Mouse (Mus musculus) limb, embryonic 15.5 days (tissue): ENCODE measurements at regions not wholly inside any gene's neighbourhood (a gene's known extent, or its start where the extent isn't known, plus 50 kb on each side); places are given as distances from the start of the nearest gene placed in this dataset.

Experiments used
- ATAC-seq: fragments of 200-750 bp; cut with Nextera tagmentation; 2 replicates; pipeline ENCODE4 v1.8.0; 2017; ENCODE audit warnings: low read depth, moderate TSS enrichment; ENCODE audit not compliant: insufficient number of reproducible peaks, low FRiP score, low TSS enrichment
- H3K27ac ChIP-seq: fragments of 300-500 bp; sonication (generic); 2 replicates; pipeline ENCODE4 v1.5.1; 2015; ENCODE audit warnings: moderate library complexity, mild to moderate bottlenecking, inconsistent platforms
- H3K27me3 ChIP-seq: fragments of 300-500 bp; sonication (generic); 2 replicates; pipeline ENCODE4 v1.6.1; 2015; ENCODE audit warnings: inconsistent platforms
- H3K36me3 ChIP-seq: fragments of 300-500 bp; sonication (generic); 2 replicates; pipeline ENCODE4 v1.6.1; 2015; ENCODE audit warnings: inconsistent platforms
- H3K4me1 ChIP-seq: fragments of 300-500 bp; sonication (generic); 2 replicates; pipeline ENCODE4 v1.6.1; 2015; ENCODE audit warnings: inconsistent platforms
- H3K4me2 ChIP-seq: fragments of 300-500 bp; sonication (generic); 2 replicates; pipeline ENCODE4 v1.6.1; 2015; ENCODE audit warnings: mild to moderate bottlenecking, inconsistent platforms
- H3K4me3 ChIP-seq: fragments of 300-500 bp; sonication (generic); 2 replicates; pipeline ENCODE4 v1.5.1; 2015; ENCODE audit warnings: mild to moderate bottlenecking, inconsistent platforms
- H3K9ac ChIP-seq: fragments of 300-500 bp; sonication (generic); 2 replicates; pipeline ENCODE4 v1.6.1; 2015; ENCODE audit warnings: inconsistent platforms
- H3K9me3 ChIP-seq: fragments of 300-500 bp; sonication (generic); 2 replicates; pipeline ENCODE4 v1.6.1; 2016; ENCODE audit warnings: inconsistent platforms
- WGBS: fragments of 180-500 bp; shearing (Covaris S2); methylation state at CpG from one replicate; pipeline ENCODE4 v1.1.7; 2015; 5-methylcytosine and 5-hydroxymethylcytosine counted together

DNA sequence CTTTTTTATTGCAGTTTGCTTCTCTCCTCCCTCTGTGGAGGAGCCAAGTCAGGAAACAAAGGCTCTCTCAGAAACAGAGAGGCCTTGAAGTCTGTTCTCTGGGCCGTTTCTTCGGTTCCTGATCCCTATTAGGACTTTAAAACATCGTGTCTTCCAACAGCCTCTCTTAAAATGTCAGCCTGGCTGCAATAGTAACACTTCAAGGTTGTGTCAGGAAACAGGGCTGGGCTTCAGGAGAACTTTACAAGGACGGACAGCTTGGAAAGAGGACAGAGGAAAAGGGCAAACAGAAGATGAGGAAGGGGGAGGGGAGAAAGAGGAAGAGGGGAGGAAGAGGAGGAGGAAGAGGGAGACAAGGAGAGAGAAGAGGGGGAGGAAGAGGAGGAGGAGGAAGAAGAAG is 191.7 kb upstream of the Rreb1 start:
- no peak overlapping the region for H3K9ac ChIP-seq
- WGBS, result 42% methylated on average over 4 of the region's 4 CpGs
- H3K36me3 ChIP-seq, result no peaks in the 10 kb centered on the region
- H3K27ac ChIP-seq, result no peak overlapping the region
- no peaks in the 10 kb centered on the region for H3K9me3 ChIP-seq
- no peak for ATAC-seq
- H3K4me3 ChIP-seq, result no peak overlapping the region
- no peaks in the 10 kb centered on the region for H3K4me1 ChIP-seq
- no peaks in the 10 kb centered on the region for H3K27me3 ChIP-seq
- no peak overlapping the region for H3K4me2 ChIP-seq

DNA sequence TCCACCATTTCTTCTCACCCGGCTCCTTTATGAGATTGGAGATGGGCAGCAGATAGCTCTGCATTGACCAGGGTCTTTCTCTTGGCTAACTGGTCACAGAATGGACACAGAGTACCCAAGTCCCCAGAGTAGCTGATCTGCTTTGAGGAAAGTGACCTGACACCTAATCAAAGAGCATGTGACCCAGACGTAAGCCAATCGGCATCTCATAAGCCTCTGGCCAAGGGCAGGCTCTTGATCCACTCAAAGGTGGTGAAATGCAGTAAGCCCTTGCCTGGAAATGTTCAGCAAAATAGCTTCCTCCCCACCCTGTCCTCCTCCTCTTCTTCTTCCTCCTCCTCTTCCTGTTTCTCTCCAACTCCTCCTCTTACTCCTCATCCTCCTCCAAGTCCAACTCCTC is 190.3 kb upstream of the Rreb1 start:
- Histone ChIP-seq H3K27ac (no peak overlapping the region), H3K9ac (no peak overlapping the region), H3K4me1 (no peaks in the 10 kb centered on the region), H3K27me3 (no peaks in the 10 kb centered on the region), H3K9me3 (no peaks in the 10 kb centered on the region), H3K4me3 (no peak overlapping the region), H3K36me3 (no peaks in the 10 kb centered on the region), H3K4me2 (no peak overlapping the region)
- WGBS, result 91% methylated on average over 3 of the region's 3 CpGs
- ATAC-seq, result no peak

DNA sequence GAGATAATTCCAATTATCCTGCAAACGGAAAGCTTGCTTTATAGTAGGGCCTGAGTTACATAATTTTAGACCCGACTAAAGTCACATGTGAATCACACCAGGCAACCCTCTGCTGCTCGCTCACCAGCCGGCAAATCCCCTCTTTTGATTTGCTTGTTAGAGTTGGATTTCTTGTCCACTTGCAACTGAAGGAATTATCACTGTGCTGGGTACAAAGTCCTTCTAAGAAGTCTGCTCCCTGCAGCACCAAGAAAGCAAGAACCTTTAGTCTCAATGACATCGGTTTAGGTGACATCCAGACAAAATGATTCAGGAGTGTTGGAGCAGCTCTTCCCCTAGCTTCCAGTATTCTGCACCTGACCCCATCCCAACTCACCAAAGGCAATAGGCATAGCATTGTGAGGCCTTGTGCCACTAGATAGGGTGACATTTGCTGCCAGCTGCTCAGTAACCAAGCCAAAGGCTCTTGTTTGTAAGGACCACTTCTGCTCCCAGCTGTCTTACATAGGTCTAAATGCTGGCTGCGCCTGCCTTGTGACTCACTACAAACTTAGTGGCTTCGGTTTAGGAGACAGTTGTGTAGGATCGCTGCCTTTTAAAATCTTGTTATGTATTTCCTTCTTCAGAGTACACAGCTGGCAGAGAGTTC is 189.5 kb upstream of the Rreb1 start:
- 86% methylated on average over 8 of the region's 8 CpGs for WGBS
- no peaks in the 10 kb centered on the region for H3K36me3 ChIP-seq
- peak overlapping the region; percentile 7; the same call in 1 of the 2 replicates for H3K27ac ChIP-seq
- no peaks in the 10 kb centered on the region for H3K9me3 ChIP-seq
- H3K4me3 ChIP-seq, result no peak overlapping the region
- peak; percentile 74 for ATAC-seq
- no peak overlapping the region for H3K4me2 ChIP-seq
- H3K27me3 ChIP-seq, result no peaks in the 10 kb centered on the region
- H3K9ac ChIP-seq, result no peak overlapping the region
- H3K4me1 ChIP-seq, result no peaks in the 10 kb centered on the region

- Histone ChIP-seq H3K4me2 (no peak overlapping the region), H3K27ac (no peak overlapping the region), H3K9ac (no peak overlapping the region), H3K36me3 (no peaks in the 10 kb centered on the region), H3K27me3 (no peaks in the 10 kb centered on the region), H3K4me3 (no peak overlapping the region), H3K9me3 (no peaks in the 10 kb centered on the region), H3K4me1 (no peaks in the 10 kb centered on the region)
- WGBS, result 72% methylated on average over 5 of the region's 5 CpGs
- no peak for ATAC-seq
Measured at GRCm38 (mm10) chr13:37592149-37592548, 186.1 kb upstream of the Rreb1 start.

- no peak overlapping the region for H3K4me3 ChIP-seq
- H3K36me3 ChIP-seq, result no peaks in the 10 kb centered on the region
- no peaks in the 10 kb centered on the region for H3K27me3 ChIP-seq
- H3K4me2 ChIP-seq, result no peak overlapping the region
- no peak for ATAC-seq
- no peak overlapping the region for H3K9ac ChIP-seq
- WGBS, result 37% methylated on average over 8 of the region's 8 CpGs
- no peaks in the 10 kb centered on the region for H3K9me3 ChIP-seq
- H3K27ac ChIP-seq, result no peak overlapping the region; the same call in 1 of the 2 replicates
- H3K4me1 ChIP-seq, result peaks cover 2% of the 10 kb centered on the region; the same call in 1 of the 2 replicates
Measured at GRCm38 (mm10) chr13:37595196-37595595, 183.0 kb upstream of the Rreb1 start.

- no peak for ATAC-seq
- WGBS, result 53% methylated on average over 8 of the region's 8 CpGs
Measured at GRCm38 (mm10) chr13:37597575-37597974, 180.6 kb upstream of the Rreb1 start.

DNA sequence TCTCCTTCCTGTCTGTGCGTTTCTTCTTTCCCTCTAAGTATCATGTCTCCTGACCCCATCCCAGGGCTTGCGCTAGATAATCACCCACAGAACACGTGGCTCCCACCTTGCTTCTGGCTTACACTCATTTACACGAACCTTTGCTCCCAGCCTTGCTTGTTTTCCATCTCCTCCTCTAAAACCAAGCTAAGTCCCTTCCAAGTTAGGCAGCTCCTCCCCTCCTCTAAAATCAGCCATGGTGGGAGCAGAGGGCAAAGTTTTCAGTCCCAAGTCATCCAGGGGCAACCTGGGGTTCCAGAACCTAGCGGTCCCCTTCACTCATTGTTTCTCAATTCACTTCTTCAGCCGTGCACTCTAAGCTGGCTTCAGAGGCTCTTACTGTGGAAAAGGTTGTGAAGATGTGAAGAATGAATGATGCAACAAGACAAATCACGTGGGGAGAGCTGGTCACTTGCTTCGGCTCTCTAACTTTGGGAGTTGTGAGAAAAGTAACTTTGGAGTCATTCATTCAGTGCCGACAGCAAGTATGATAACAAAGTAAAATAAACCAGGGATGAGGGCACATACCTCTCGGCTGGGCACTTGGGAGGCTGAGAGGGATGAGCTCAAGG is 179.9 kb upstream of the Rreb1 start:
- 81% methylated on average over 10 of the region's 10 CpGs for WGBS
- no peak for ATAC-seq
- no peak overlapping the region for H3K27ac ChIP-seq
- H3K4me3 ChIP-seq, result no peak overlapping the region
- no peak overlapping the region for H3K9ac ChIP-seq
- H3K27me3 ChIP-seq, result no peaks in the 10 kb centered on the region
- no peak overlapping the region for H3K4me2 ChIP-seq
- H3K9me3 ChIP-seq, result no peaks in the 10 kb centered on the region
- H3K4me1 ChIP-seq, result peaks cover 2% of the 10 kb centered on the region; the same call in 1 of the 2 replicates
- no peaks in the 10 kb centered on the region for H3K36me3 ChIP-seq

More at GRCm38 (mm10) chr13:37597575-37597974, 180.6 kb upstream of the Rreb1 start:
- H3K36me3 ChIP-seq, result no peaks in the 10 kb centered on the region
- H3K4me3 ChIP-seq, result no peak overlapping the region
- H3K27ac ChIP-seq, result no peak overlapping the region
- H3K4me1 ChIP-seq, result peaks cover 2% of the 10 kb centered on the region; the same call in 1 of the 2 replicates
- H3K9ac ChIP-seq, result no peak overlapping the region
- H3K9me3 ChIP-seq, result no peaks in the 10 kb centered on the region
- no peak overlapping the region for H3K4me2 ChIP-seq
- no peaks in the 10 kb centered on the region for H3K27me3 ChIP-seq

- Histone ChIP-seq H3K4me1 (peaks cover 2% of the 10 kb centered on the region; the same call in 1 of the 2 replicates), H3K27ac (no peak overlapping the region), H3K9ac (no peak overlapping the region), H3K27me3 (no peaks in the 10 kb centered on the region), H3K36me3 (no peaks in the 10 kb centered on the region), H3K4me2 (no peak overlapping the region), H3K9me3 (no peaks in the 10 kb centered on the region), H3K4me3 (no peak overlapping the region)
- WGBS, result 87% methylated on average over 1 of the region's 1 CpGs
- no peak for ATAC-seq
Measured at GRCm38 (mm10) chr13:37599679-37600078, 178.5 kb upstream of the Rreb1 start.

GRCm38 (mm10) chr13:37600172-37600571 is 178.0 kb upstream of the Rreb1 start:
- no peak overlapping the region for H3K27ac ChIP-seq
- H3K9me3 ChIP-seq, result no peaks in the 10 kb centered on the region
- no peak overlapping the region for H3K9ac ChIP-seq
- H3K36me3 ChIP-seq, result no peaks in the 10 kb centered on the region
- H3K4me3 ChIP-seq, result no peak overlapping the region
- ATAC-seq, result no peak
- H3K4me2 ChIP-seq, result no peak overlapping the region
- no peaks in the 10 kb centered on the region for H3K27me3 ChIP-seq
- 92% methylated on average over 9 of the region's 9 CpGs for WGBS
- H3K4me1 ChIP-seq, result peaks cover 2% of the 10 kb centered on the region; the same call in 1 of the 2 replicates

DNA sequence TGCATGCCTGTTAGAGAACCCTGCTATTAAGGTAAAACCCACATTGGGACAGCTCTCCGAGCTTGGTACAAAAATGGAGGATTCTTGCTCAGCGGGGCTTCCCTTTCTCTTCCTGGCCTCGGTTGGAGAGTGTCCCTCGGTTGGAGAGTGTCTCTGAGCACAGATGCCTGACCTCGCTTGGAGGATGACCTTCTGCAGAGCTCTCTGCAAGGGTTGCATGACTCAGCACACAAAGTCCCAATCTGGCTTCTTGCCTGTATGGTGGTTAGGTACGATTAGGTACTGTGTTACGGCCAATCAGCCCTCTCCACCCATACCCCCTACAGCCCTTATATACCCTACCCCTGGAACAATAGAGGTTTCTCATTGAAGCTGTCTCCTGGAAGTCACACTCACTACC is 177.1 kb upstream of the Rreb1 start:
- Histone ChIP-seq H3K4me2 (no peak overlapping the region), H3K9me3 (no peaks in the 10 kb centered on the region), H3K36me3 (no peaks in the 10 kb centered on the region), H3K9ac (no peak overlapping the region), H3K27me3 (no peaks in the 10 kb centered on the region), H3K4me1 (peaks cover 2% of the 10 kb centered on the region; the same call in 1 of the 2 replicates), H3K4me3 (no peak overlapping the region), H3K27ac (no peak overlapping the region)
- 77% methylated on average over 7 of the region's 7 CpGs for WGBS
- no peak for ATAC-seq

DNA sequence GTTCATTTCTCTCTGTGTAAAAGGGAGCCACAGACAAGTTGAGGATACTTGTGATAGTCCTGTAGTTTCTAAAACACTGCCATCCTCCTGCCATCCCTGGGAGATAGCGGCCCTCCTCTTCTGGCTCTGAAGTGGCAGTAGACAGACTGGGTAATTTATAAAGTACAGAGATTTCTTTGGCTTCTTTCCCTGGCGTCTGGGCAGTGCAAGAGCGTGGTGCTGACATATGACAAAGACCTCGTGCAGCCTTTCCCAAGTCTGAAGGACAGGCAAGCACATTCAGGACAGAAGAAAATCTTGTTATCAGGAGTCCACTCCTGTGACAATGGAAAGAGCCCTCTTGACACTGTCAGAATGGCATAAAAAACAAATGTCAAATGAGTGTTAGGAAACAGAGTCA is 175.9 kb upstream of the Rreb1 start:
- Histone ChIP-seq H3K9ac (no peak overlapping the region), H3K4me1 (peaks cover 2% of the 10 kb centered on the region; the same call in 1 of the 2 replicates), H3K36me3 (no peaks in the 10 kb centered on the region), H3K4me2 (no peak overlapping the region), H3K9me3 (no peaks in the 10 kb centered on the region), H3K4me3 (no peak overlapping the region), H3K27me3 (no peaks in the 10 kb centered on the region), H3K27ac (no peak overlapping the region)
- 66% methylated on average over 4 of the region's 4 CpGs for WGBS
- no peak for ATAC-seq

GRCm38 (mm10) chr13:37603226-37603994 is 174.8 kb upstream of the Rreb1 start:
- no peak overlapping the region for H3K4me3 ChIP-seq
- H3K27ac ChIP-seq, result no peak overlapping the region
- H3K9me3 ChIP-seq, result no peaks in the 10 kb centered on the region
- 50% methylated on average over 8 of the region's 8 CpGs for WGBS
- no peak for ATAC-seq
- no peak overlapping the region for H3K9ac ChIP-seq
- no peaks in the 10 kb centered on the region for H3K4me1 ChIP-seq
- no peaks in the 10 kb centered on the region for H3K27me3 ChIP-seq
- no peaks in the 10 kb centered on the region for H3K36me3 ChIP-seq
- H3K4me2 ChIP-seq, result no peak overlapping the region
